ENCODE assay signal across 10 mouse cellular contexts in the genomic region with DNA sequence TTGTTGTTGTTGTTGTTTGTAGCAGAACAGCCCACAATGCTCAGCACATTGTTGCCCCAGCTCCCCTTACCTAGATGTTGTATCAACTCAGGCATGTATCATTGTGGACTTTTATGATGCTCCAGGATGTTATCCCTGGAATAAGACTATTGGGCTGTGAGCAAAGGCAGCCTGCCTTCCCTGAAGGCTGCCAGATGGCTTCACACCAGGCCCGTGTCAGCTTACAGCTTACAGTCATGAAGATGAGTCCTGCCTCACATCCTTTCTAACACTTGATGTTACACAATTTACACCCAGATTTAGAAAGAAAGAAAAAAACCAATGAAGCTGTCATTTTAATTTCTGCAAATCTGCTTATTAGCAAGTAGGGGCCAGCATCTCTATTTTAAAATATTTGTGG.
DNase-seq lines count a peak whose midpoint lies in the region; ATAC-seq lines count a peak whose summit lies in the region.
"Had no signal": no experiment of that assay in that cellular context is flagged by ENCODE, and none has a peak within 500 bp of the region (broad histone marks: within the 10 kb centered on the region; RNA-seq: fewer than 3 reads in every experiment).

No protein-coding gene starts in this region.

- H3K27me3 ChIP-seq in heart, embryonic 12.5 days (replicated peaks), result no peaks in the 10 kb centered on the region
- H3K27me3 ChIP-seq in hindbrain, embryonic 11.5 days (ENCODE audit: control insufficient read depth, insufficient read depth, low read length), result no peaks in the 10 kb centered on the region

- no peak overlapping the region for H3K27ac ChIP-seq in heart, embryonic 12.5 days (ENCODE audit: poor library complexity, severe bottlenecking)
- no peak overlapping the region for H3K27ac ChIP-seq in hindbrain, embryonic 11.5 days (ENCODE audit: low read depth, low read length)

- peak; percentile 23 to 49 for DNase-seq in heart, postnatal 10 days
- DNase-seq in brain, adult 2 months (ENCODE audit: low read depth, low spot score), result peak; percentile 76
- DNase-seq in frontal cortex, postnatal 14 days (ENCODE audit: low spot score in 2 of 2), result peak; percentile 14 to 21
- peak; percentile 13 to 40 for DNase-seq in left cerebral cortex, postnatal 36 days (ENCODE audit: low spot score in 2 of 2)
- no peak for DNase-seq in embryo, embryonic 10.5 days (ENCODE audit: low spot score)
- DNase-seq in T-cell, adult 2 months (ENCODE audit: low spot score), result no peak
- no peak for DNase-seq in hindbrain, embryonic 11.5 days (ENCODE audit: low spot score)
- DNase-seq: lung, postnatal 4 days had no signal

- no peak for ATAC-seq in heart, embryonic 12.5 days (ENCODE audit: insufficient number of reproducible peaks, low FRiP score)
- no peak for ATAC-seq in hindbrain, embryonic 11.5 days (ENCODE audit: low FRiP score)
- ATAC-seq: intestine, postnatal 0 days had no signal

- intact Hi-C loops in heart, postnatal 10 days (cut with DNase I), result no loop called here
- intact Hi-C loops in left cerebral cortex, postnatal 36 days (cut with DNase I), result no loop called here

- WGBS in heart, embryonic 12.5 days, result 50% methylated on average over 1 of the region's 1 CpGs
- WGBS in hindbrain, embryonic 11.5 days, result 82% methylated on average over 1 of the region's 1 CpGs

- H3K9me3 ChIP-seq in heart, embryonic 12.5 days (replicated peaks), result 0 out of 2 replicates have a peak, but pooled peaks cover 3% of the 10 kb centered on the region
- no peaks in the 10 kb centered on the region for H3K9me3 ChIP-seq in hindbrain, embryonic 11.5 days (ENCODE audit: control insufficient read depth, low read length)

- no peak overlapping the region for H3K4me2 ChIP-seq in heart, embryonic 12.5 days
- no peak overlapping the region for H3K4me2 ChIP-seq in hindbrain, embryonic 11.5 days (replicated peaks; ENCODE audit: low read depth, low read length)

- no peak overlapping the region for H3K4me3 ChIP-seq in heart, embryonic 12.5 days
- H3K4me3 ChIP-seq in hindbrain, embryonic 11.5 days (ENCODE audit: low read depth, low read length), result no peak overlapping the region

- H3K4me1 ChIP-seq in heart, embryonic 12.5 days (replicated peaks), result no peaks in the 10 kb centered on the region
- no peaks in the 10 kb centered on the region for H3K4me1 ChIP-seq in hindbrain, embryonic 11.5 days (replicated peaks; ENCODE audit: control insufficient read depth, insufficient read depth, low read length)

- no peak overlapping the region for H3K9ac ChIP-seq in heart, embryonic 12.5 days
- H3K9ac ChIP-seq in hindbrain, embryonic 11.5 days (ENCODE audit: low read depth, low read length), result no peak overlapping the region

- H3K36me3 ChIP-seq in heart, embryonic 12.5 days, result no peaks in the 10 kb centered on the region
- H3K36me3 ChIP-seq in hindbrain, embryonic 11.5 days (ENCODE audit: control insufficient read depth, insufficient read depth, low read length), result no peaks in the 10 kb centered on the region

Comparison
In these comparisons a context has a peak if more than half of its experiments do, and no peak if none do; other contexts are left out.
1. DNase-seq: peak in heart, postnatal 10 days (2 of 2), brain, adult 2 months (single experiment), frontal cortex, postnatal 14 days (2 of 2) and left cerebral cortex, postnatal 36 days (2 of 2); none in embryo, embryonic 10.5 days (single experiment), T-cell, adult 2 months (single experiment) and hindbrain, embryonic 11.5 days (single experiment).